In the genomic region with DNA sequence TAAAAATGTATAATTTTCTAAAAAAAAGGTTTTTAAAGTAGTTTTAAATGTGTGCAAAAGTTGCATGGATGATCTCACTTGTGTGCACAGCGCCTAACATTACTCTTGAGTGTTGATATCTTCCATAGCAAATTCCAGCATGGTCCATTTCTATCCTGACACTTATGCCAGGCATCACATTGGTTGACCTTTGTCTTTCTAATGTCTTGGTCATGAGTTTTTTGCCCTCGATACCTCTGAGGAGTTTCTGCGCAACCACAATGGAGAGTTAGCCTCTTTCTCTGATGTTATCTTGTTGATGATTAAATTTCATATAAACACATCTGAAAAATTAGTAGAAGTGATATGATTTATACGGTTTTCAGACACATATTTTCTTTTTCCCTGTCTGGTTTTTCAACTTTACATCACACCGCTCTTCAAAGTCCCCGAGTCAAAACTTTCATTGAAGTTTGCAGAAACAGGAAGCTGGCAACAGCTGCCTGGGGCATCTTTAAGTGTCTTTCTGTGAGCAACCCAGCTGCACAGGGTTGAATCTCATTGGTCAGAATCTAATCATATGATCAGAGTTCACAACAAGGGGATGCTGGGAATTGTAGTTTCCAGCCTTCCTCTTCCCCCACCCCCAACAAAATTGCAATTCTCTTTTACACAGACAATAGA, we compare ENCODE assay signal across 10 mouse cellular contexts.
DNase-seq lines count a peak whose midpoint lies in the region; ATAC-seq lines count a peak whose summit lies in the region.
"Had no signal": no experiment of that assay in that cellular context is flagged by ENCODE, and none has a peak within 500 bp of the region (broad histone marks: within the 10 kb centered on the region; RNA-seq: fewer than 3 reads in every experiment).

No protein-coding gene starts in this region.

- H3K27ac ChIP-seq in forebrain, embryonic 15.5 days (replicated peaks) = no peak overlapping the region
- H3K27ac ChIP-seq: heart, embryonic 15.5 days had no signal

- H3K9me3 ChIP-seq in forebrain, embryonic 15.5 days = no peaks in the 10 kb centered on the region
- H3K9me3 ChIP-seq: heart, embryonic 15.5 days had no signal

- H3K9ac ChIP-seq in forebrain, embryonic 15.5 days (replicated peaks) = no peak overlapping the region
- H3K9ac ChIP-seq: heart, embryonic 15.5 days had no signal

- no peak overlapping the region for H3K4me3 ChIP-seq in forebrain, embryonic 15.5 days
- H3K4me3 ChIP-seq: heart, embryonic 15.5 days had no signal

- 0 out of 2 replicates have a peak, but pooled peaks cover 3% of the 10 kb centered on the region for H3K4me1 ChIP-seq in forebrain, embryonic 15.5 days
- H3K4me1 ChIP-seq: heart, embryonic 15.5 days had no signal

- H3K4me2 ChIP-seq in forebrain, embryonic 15.5 days (replicated peaks) = no peak overlapping the region
- H3K4me2 ChIP-seq: heart, embryonic 15.5 days had no signal

- 74% methylated on average over 6 of the region's 6 CpGs for WGBS in forebrain, embryonic 15.5 days

- no peaks in the 10 kb centered on the region for H3K27me3 ChIP-seq in forebrain, embryonic 15.5 days
- H3K27me3 ChIP-seq: heart, embryonic 15.5 days; Patski had no signal

- ATAC-seq in forebrain, embryonic 15.5 days (replicated peaks) = peak; percentile 92
- ATAC-seq: Patski had no signal

- peak; percentile 24 for DNase-seq in layer of hippocampus, adult 11-12 months (ENCODE audit: low spot score)
- no peak for DNase-seq in layer of hippocampus, postnatal 10 days (ENCODE audit: low spot score in 2 of 2)
- peak; percentile 44 for DNase-seq in NIH3T3 (ENCODE audit: low read depth)
- DNase-seq in lung, postnatal 10 days = peak; percentile 25
- DNase-seq in thymus, postnatal 10 days (ENCODE audit: low spot score in 2 of 2) = peak; percentile 48 to 63
- DNase-seq in natural killer cell, adult 2 months (ENCODE audit: low spot score in 2 of 2) = no peak
- DNase-seq in adrenal gland, adult 2 months = no peak

- no peaks in the 10 kb centered on the region for H3K36me3 ChIP-seq in forebrain, embryonic 15.5 days
- H3K36me3 ChIP-seq: heart, embryonic 15.5 days had no signal

Comparison
In these comparisons a context has a peak if more than half of its experiments do, and no peak if none do; other contexts are left out.
1. DNase-seq: peak in layer of hippocampus, adult 11-12 months (single experiment), NIH3T3 (single experiment), lung, postnatal 10 days (single experiment) and thymus, postnatal 10 days (2 of 2); none in layer of hippocampus, postnatal 10 days (0 of 2), natural killer cell, adult 2 months (0 of 2) and adrenal gland, adult 2 months (single experiment).